Mouse (Mus musculus) C2C12 (cell line): ENCODE data around the gene Gal3st2.

Experiments used
- CEBPB ChIP-seq: IDR thresholded peaks from one replicate; pipeline ENCODE4 v1.6.1; 2011; ENCODE audit warnings: low read depth, mild to moderate bottlenecking, control low read depth, moderate library complexity
- CTCF ChIP-seq: IDR thresholded peaks from one replicate; pipeline ENCODE4 v1.5.1; 2011; ENCODE audit not compliant: control insufficient read depth, insufficient read depth, insufficient read length
- MAX ChIP-seq: IDR thresholded peaks from one replicate; pipeline ENCODE4 v1.6.1; 2011; ENCODE audit warnings: mild to moderate bottlenecking, control low read depth
- MYOD1 ChIP-seq: IDR thresholded peaks from one replicate; pipeline ENCODE4 v1.6.1; 2011; ENCODE audit warnings: low read depth; ENCODE audit not compliant: control insufficient read depth, insufficient read length
- USF1 ChIP-seq: IDR thresholded peaks from one replicate; pipeline ENCODE4 v1.6.1; 2011; ENCODE audit warnings: low read depth, mild to moderate bottlenecking, control low read depth, moderate library complexity

- TF ChIP-seq CTCF (no peak), USF1 (no peak), MAX (peak; percentile 38), MYOD1 (peak; percentile 16), CEBPB (no peak)
Measured at GRCm38 (mm10) chr1:93825105-93825674, 35.9 kb upstream of the Gal3st2 start.
